Mouse (Mus musculus) erythroblast, embryonic 14.5 days (primary cell): Measurements from ENCODE around the gene Nrxn3. TPM values are rescaled to one million over a fixed set of nuclear protein-coding genes. Genes with fewer than 3 reads are reported as not detected.

Experiments used
- H3K27me3 ChIP-seq: 2 replicates; pipeline ENCODE4 v1.6.1; 2012; ENCODE audit warnings: inconsistent platforms; ENCODE audit not compliant: control insufficient read depth
- H3K36me3 ChIP-seq: 2 replicates; pipeline ENCODE4 v1.6.1; 2012; ENCODE audit warnings: mild to moderate bottlenecking, inconsistent platforms; ENCODE audit not compliant: control insufficient read depth
- H3K4me1 ChIP-seq: 2 replicates; pipeline ENCODE4 v1.6.1; 2012; ENCODE audit warnings: inconsistent platforms; ENCODE audit not compliant: control insufficient read depth
- H3K4me3 ChIP-seq: replicated peaks from 2 replicates; pipeline ENCODE3; 2012; ENCODE audit warnings: moderate library complexity, mild to moderate bottlenecking, inconsistent platforms
- H3K9me3 ChIP-seq: 2 replicates; pipeline ENCODE4 v1.6.1; 2012; ENCODE audit warnings: low read length, inconsistent platforms, mixed read lengths; ENCODE audit not compliant: control insufficient read depth
- GATA1 ChIP-seq: IDR thresholded peaks from 2 replicates; pipeline ENCODE4 v1.6.1; 2012; ENCODE audit warnings: low read length, inconsistent platforms, mixed read lengths
- TAL1 ChIP-seq: IDR thresholded peaks from 3 replicates; pipeline ENCODE4 v1.6.1; 2012; ENCODE audit warnings: low read length, inconsistent platforms, mixed read lengths
- polyA plus RNA-seq: library from polyadenylated mRNA; stranded (reverse); fragments of >175 nt; gene quantifications from 2 replicates; pipeline ENCODE4 v1.2.3, GENCODE M21; 2012

The Nrxn3 gene
- polyA plus RNA-seq, 1 experiment, result not detected

- no peaks in the 10 kb centered on the region for H3K4me1 ChIP-seq
- H3K9me3 ChIP-seq, result no peaks in the 10 kb centered on the region; the same call in 1 of the 2 replicates
- H3K36me3 ChIP-seq, result no peaks in the 10 kb centered on the region
- TF ChIP-seq GATA1, result no peak
- no peak for TF ChIP-seq TAL1
- H3K4me3 ChIP-seq, result no peak overlapping the region
- no peaks in the 10 kb centered on the region for H3K27me3 ChIP-seq
Measured at GRCm38 (mm10) chr12:89159353-89159752, 436.7 kb downstream of the Nrxn3 start.

GRCm38 (mm10) chr12:89174306-89175159 lies 451.9 kb downstream of the Nrxn3 start:
- no peaks in the 10 kb centered on the region for H3K36me3 ChIP-seq
- no peaks in the 10 kb centered on the region for H3K27me3 ChIP-seq

GRCm38 (mm10) chr12:89179970-89180666 lies 457.4 kb downstream of the Nrxn3 start:
- Histone ChIP-seq H3K4me1 (no peaks in the 10 kb centered on the region), H3K4me3 (no peak overlapping the region), H3K27me3 (no peaks in the 10 kb centered on the region), H3K9me3 (peaks cover 4% of the 10 kb centered on the region), H3K36me3 (no peaks in the 10 kb centered on the region)
- TF ChIP-seq TAL1, result no peak
- TF ChIP-seq GATA1, result no peak

More at GRCm38 (mm10) chr12:89174306-89175159, 451.9 kb downstream of the Nrxn3 start:
- TF ChIP-seq TAL1 (no peak), GATA1 (no peak)
- no peak overlapping the region for H3K4me3 ChIP-seq
- H3K4me1 ChIP-seq, result no peaks in the 10 kb centered on the region
- H3K9me3 ChIP-seq, result peaks cover 2% of the 10 kb centered on the region; the same call in 1 of the 2 replicates

GRCm38 (mm10) chr12:89181157-89181561 lies 458.5 kb downstream of the Nrxn3 start:
- Histone ChIP-seq H3K4me3 (no peak overlapping the region), H3K9me3 (peaks cover 4% of the 10 kb centered on the region), H3K27me3 (no peaks in the 10 kb centered on the region), H3K36me3 (no peaks in the 10 kb centered on the region), H3K4me1 (no peaks in the 10 kb centered on the region)
- TF ChIP-seq GATA1 (no peak), TAL1 (no peak)

GRCm38 (mm10) chr12:89198764-89199525 lies 476.3 kb downstream of the Nrxn3 start:
- Histone ChIP-seq H3K36me3 (no peaks in the 10 kb centered on the region), H3K4me1 (no peaks in the 10 kb centered on the region), H3K4me3 (no peak overlapping the region), H3K9me3 (peaks cover 2% of the 10 kb centered on the region; the same call in 1 of the 2 replicates), H3K27me3 (no peaks in the 10 kb centered on the region)
- TF ChIP-seq TAL1 (no peak), GATA1 (no peak)

GRCm38 (mm10) chr12:89211608-89212007 lies 488.9 kb downstream of the Nrxn3 start:
- H3K36me3 ChIP-seq, result no peaks in the 10 kb centered on the region
- TF ChIP-seq TAL1, result no peak
- TF ChIP-seq GATA1, result no peak

GRCm38 (mm10) chr12:89239826-89240225 lies 517.1 kb downstream of the Nrxn3 start:
- H3K9me3 ChIP-seq, result no peaks in the 10 kb centered on the region
- H3K4me3 ChIP-seq, result no peak overlapping the region
- TF ChIP-seq TAL1 (no peak), GATA1 (no peak)
- no peaks in the 10 kb centered on the region for H3K4me1 ChIP-seq
- no peaks in the 10 kb centered on the region for H3K27me3 ChIP-seq
- H3K36me3 ChIP-seq, result no peaks in the 10 kb centered on the region

More at GRCm38 (mm10) chr12:89211608-89212007, 488.9 kb downstream of the Nrxn3 start:
- Histone ChIP-seq H3K4me3 (no peak overlapping the region), H3K9me3 (no peaks in the 10 kb centered on the region), H3K4me1 (no peaks in the 10 kb centered on the region), H3K27me3 (no peaks in the 10 kb centered on the region)

GRCm38 (mm10) chr12:89241554-89241953 lies 518.9 kb downstream of the Nrxn3 start:
- TF ChIP-seq GATA1, result no peak
- TF ChIP-seq TAL1, result no peak
- Histone ChIP-seq H3K4me1 (no peaks in the 10 kb centered on the region), H3K36me3 (no peaks in the 10 kb centered on the region), H3K4me3 (no peak overlapping the region), H3K9me3 (no peaks in the 10 kb centered on the region), H3K27me3 (no peaks in the 10 kb centered on the region)

- TF ChIP-seq TAL1 (no peak), GATA1 (no peak)
- no peaks in the 10 kb centered on the region for H3K4me1 ChIP-seq
- H3K9me3 ChIP-seq, result no peaks in the 10 kb centered on the region
- H3K36me3 ChIP-seq, result no peaks in the 10 kb centered on the region
- H3K27me3 ChIP-seq, result no peaks in the 10 kb centered on the region
- H3K4me3 ChIP-seq, result no peak overlapping the region
Measured at GRCm38 (mm10) chr12:89242476-89242875, 519.8 kb downstream of the Nrxn3 start.
